Mouse (Mus musculus) kidney, postnatal 25 days (tissue): Measurements from ENCODE around the gene Ccser1.

Source experiments
- DNase-seq, 2 experiments: peaks; one replicate each; pipeline ENCODE4 v3.0.0; 2021; ENCODE audit warnings: mixed read lengths in 2 of 2

Ccser1 gene

DNA sequence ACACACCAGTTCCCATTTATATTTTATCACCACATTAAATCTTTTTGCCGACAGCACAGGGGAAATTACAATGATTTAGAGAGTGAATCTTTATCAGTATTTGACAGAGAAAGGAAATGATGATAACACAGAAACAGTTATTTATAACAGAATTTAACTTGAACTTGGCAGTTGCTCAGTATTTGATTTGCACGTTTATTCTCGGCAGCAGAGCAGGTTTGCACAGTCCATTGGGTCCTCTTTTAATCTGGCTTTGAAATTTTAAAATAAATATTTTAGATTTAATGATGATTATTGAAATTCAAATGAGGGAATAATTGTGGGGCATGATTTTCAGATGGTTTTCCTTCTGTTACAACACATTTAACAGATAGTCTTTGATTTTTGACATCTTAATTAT lies 305.2 kb downstream of the Ccser1 start:
- no peak for DNase-seq

DNA sequence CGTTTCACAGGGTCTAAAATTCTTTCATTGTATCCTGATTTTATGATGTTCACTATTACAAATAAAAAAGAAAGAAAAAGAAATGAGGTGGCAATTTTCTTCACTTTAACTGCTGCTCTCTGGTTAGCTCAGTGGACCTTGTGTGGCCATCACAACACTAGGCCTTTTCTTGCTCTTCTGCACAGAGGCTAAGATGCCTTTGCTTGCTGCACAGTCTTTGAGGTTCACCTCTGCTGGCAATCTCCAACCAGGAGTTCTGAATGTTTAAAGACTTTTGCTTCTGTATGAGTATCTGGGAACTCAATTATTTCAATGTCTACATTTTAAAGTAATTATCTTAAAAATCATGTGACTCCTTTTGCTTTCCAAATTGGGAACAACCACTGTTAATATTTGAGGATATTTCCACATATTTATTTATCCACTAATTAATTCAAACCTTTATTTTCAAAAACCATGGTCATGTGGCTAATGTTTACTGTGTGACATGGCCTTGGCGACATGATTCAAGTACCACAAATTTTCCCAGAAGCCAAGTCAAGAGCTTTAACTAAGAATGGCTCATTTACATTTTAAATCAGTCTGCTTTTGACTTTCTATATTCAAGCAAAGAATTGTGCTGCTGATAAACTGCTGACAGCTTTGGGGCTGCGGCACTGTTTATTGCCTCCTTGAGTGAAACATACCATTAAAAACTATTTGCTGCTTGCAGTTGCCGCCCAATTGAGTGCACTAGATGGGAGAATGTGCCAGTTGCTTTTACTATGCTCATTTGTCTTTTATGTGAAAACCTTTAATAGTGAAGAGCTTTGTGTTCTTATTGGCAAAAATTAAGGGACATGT lies 312.1 kb downstream of the Ccser1 start:
- DNase-seq, result peak in 1 of 2 experiments; percentile 24

DNA sequence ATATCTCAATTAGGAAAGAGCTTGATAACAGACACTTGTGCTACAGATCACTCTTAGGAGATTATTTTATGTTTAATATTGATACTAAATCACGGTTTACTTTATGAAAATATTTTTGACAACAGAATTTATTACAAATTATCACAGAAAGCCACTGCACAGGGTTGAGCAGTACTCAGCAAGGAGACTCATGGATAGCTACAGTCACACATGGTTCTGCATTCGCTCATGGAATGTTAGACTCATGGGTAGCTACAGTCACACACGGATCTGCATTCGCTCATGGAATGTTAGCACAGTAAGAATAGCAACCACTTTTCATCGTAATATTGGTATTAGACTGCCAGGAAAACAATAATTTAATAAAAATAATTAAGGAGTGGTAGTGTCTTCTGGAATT lies 313.3 kb downstream of the Ccser1 start:
- no peak for DNase-seq

- DNase-seq, result no peak
These were observed 335.2 kb downstream of the Ccser1 start for GRCm38 (mm10) chr6:61515310-61515709.

DNA sequence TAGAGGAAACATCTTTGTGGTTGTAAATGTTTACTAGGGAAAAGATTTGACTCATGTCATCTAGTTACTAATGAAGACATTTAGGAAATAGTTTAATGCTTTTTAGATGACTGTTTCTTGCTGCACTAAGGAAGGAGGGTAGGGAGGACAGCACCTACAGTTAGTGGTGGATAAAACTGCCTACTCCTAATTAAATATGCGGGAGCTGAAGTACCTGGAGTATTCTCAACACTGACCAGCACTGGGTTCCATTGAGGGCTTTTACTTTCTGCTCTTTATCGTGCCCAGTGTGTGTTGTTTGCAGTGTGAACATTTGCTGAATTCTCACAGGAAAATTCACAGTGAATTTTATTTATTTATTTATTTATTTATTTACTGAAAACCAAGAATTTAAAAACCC lies 341.5 kb downstream of the Ccser1 start:
- DNase-seq, result no peak

GRCm38 (mm10) chr6:61522108-61522507 lies 342.0 kb downstream of the Ccser1 start:
- DNase-seq, result no peak

DNA sequence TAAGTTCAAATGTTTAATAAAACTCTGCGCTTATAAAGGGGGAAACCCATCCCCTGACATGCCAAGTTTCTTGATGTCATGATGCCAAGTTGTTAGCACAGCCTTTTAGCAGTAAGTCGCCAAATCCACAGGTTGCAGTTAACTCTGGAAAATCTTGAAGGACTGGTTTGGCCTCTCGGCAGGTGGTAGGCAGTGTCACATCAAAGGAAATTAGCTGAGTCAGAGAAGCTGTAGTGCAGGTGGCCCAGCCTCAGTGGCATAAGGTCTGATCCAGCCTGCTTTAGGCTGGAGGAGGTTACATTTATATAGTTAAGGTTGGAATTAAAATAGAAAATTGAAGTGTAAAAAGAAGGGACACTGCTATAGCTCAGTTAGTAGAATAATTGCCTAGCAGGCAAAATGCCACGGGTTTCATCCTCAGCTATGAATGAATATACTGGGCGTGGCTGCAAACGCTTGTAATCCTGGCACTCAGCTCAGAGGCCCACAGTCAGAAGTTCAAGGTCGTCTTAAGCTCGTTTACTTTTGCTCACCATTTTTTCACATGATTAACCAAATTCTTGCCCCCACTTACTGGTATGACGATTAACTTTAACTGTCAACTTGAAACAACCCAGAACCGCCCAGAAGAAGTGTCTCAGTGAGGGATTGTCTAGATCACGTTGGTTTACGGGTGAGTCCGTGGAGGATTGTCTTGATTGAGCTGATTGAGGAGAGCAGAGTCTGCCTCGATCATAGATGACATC lies 343.8 kb downstream of the Ccser1 start:
- no peak for DNase-seq

DNA sequence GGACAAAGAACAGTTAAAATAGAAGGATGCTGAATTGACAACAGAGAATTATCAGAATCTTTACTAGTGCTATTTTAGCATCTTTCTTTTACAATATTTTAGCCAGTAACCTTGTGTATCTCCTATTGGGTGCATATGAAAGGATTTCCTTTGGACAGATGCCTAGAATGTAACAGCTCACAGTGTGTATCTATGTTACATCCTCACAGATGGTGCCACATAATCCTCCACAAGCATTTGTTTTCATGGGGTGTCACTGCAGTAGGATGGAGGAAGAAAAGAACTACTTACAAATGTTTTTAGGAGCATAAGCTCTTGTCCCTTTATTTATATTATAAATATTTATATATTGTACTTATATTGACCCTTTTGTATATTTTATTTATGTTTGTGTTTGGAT lies 360.6 kb downstream of the Ccser1 start:
- no peak for DNase-seq

DNA sequence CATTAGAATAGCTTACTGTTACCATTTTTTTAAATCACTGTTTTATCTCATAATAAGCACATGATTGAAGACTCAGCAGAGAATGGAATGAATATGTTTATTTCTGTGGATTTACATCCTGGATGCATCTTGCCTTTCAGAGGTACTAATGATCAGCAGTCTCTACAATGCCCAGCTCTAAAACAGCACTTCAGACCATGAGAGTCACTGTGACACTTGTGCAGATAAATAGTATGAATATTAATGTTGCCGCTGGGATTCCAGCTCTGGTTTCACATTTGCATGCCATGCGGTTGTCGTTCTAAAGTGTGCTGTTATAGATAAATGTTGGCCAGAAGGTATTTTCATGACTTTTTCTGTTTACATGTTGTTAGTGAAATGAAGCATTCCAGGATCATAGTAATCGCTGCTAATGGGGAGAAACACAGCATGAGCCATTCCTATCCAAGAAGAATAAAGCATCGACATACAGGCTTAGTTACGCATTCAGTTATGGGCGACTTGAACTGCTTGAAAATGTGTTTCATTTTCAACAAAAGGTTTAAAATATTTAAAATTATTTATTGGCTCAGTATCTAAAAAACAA lies 363.4 kb downstream of the Ccser1 start:
- no peak for DNase-seq

DNA sequence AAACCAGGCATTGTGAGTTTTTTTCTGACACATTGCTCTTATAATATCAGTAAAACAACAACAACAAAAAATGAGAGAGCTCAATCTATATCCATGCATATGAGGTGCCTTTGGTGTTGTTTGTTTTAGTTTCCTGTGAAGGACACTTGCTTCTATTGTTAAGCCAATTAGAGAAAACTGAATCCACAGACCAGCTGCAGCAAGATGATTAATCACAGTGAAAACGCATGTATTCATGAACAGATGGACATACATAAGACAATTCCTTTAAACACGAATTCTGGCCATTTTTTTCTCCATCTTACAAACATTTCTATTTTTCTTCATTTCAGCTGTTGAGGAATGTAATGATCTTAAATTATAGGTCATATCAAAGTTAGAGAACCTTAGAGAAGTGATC lies 387.4 kb downstream of the Ccser1 start:
- DNase-seq, result no peak

DNA sequence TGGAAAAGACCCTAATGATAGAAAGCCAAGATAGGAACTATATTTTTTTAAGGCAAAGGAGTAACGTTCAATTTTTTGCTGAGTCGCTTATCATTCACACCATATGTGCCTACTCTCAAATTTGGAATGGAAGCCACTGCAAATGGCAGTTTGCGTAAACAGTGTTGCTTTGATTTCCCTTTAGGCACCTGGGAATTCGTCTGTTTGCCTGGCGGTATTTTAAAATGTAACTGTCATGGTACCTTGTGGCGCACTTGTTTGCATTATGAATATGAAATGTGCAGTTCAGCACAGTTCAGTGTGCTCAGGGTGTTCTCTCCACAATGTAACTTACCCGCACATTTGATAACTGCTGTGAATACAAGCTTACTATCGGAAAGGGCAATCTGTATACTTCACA lies 387.8 kb downstream of the Ccser1 start:
- no peak for DNase-seq

GRCm38 (mm10) chr6:61581696-61582095 lies 401.6 kb downstream of the Ccser1 start:
- DNase-seq, result no peak

DNA sequence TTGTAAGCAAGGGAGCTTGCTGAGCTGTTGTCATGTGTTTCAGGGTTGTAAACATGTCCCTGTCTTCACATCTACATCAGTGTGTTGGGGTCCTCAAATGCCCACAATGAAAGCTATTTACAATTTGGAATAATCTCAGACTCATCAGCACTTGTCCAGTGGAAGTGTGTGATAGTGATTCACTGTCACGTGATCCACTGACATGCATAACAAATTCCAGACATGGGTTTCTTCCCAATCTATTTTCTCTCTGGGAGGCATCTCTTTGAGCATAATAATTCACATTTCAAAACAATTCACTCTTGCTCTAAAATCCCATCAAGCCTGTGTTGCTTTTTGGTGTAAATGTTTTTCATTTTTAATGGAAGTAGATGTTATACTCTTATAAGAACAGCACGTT lies 408.9 kb downstream of the Ccser1 start:
- no peak for DNase-seq

GRCm38 (mm10) chr6:61601911-61602310 lies 421.8 kb downstream of the Ccser1 start:
- no peak for DNase-seq

- no peak for DNase-seq
These were observed 434.8 kb downstream of the Ccser1 start for GRCm38 (mm10) chr6:61614920-61615319.

DNA sequence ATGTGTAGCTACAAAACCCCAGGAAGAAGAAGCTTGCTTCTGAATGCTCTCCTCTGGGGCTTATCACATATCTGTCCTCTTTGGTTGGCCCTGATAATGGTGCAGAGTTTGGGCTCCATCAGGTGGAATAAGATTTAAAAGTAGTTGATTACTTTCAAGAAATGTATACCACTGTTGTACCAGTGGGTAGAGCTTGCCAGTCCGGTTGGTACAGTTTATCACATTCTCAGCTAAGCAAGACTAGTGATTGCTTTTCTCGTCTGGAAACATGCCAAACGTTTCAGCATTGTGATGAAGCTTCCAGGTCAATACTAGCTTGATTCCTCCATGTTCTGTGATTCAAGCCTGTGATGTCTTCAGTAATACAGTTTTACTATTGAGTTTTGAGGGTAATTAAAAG lies 441.6 kb downstream of the Ccser1 start:
- DNase-seq, result no peak

DNA sequence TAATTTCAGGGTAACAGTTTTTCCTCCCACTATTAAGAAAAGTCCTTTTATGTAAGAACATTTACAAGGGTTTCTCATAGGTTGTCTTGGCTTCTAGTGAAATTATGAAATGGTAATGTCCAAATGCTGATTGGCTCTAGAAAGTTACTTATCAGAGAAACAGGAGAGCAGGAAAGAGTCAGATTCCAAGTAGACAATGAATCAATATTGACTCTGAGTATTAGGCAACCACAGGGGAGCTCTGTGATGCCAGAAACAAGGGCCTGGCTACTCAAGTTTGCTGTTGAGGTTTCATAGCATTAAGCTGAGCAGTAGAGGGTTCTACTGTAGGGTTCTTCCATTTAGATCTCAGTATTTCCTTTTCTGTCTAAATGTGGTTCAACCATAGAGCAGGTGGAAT lies 481.3 kb downstream of the Ccser1 start:
- DNase-seq, result no peak

DNA sequence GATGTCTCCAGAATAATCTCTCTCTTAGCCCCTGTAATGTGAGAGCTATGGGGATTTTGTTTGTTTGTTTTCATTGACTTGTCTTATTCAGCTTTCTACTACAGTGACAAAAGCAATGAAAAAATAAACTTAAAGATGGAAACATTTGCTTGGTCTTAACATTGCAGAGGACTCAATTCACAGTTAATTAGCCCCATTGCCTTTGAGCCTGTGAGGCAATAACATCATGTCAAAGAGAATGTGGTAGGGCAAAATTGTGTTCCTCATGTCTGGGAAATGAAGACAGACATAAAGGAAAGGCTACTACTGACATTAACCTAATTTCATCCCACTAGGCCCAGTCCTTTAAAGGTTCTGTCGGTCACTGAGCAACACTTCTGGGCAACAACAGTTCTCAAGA lies 484.4 kb downstream of the Ccser1 start:
- DNase-seq, result no peak

GRCm38 (mm10) chr6:61687002-61687401 lies 506.9 kb downstream of the Ccser1 start:
- DNase-seq, result peak in 1 of 2 experiments; percentile 14

DNA sequence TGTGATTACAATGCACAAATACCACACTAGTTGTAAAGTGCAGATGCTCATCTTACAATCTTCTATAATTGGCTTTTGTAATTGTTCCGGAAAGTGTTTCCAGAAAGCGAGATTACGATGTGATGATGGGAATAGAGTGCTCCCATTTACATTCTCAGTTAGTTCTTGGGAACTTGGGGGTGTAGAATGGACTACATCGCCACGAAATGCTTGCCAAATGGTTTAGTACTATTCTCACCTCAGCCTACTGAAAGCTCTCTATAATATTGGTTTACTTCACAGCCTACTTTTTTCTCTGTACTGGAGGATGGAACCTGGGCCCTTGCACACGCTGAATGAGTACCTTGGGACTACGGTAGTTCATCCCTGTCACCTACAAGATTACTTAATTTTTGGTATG lies 522.9 kb downstream of the Ccser1 start:
- no peak for DNase-seq

GRCm38 (mm10) chr6:61721220-61721619 lies 541.1 kb downstream of the Ccser1 start:
- no peak for DNase-seq

- no peak for DNase-seq
These were observed 548.9 kb downstream of the Ccser1 start for GRCm38 (mm10) chr6:61729065-61729464.

- DNase-seq, result no peak
These were observed 550.2 kb downstream of the Ccser1 start for GRCm38 (mm10) chr6:61730088-61730880.
